Mouse (Mus musculus) thymus, adult 2 months (tissue): Measurements from ENCODE around the gene Gm11983.

Source experiments
- CTCF ChIP-seq: fragments of 200-500 bp; IDR thresholded peaks from 2 replicates; pipeline ENCODE4 v1.5.1; 2012; ENCODE audit warnings: mild to moderate bottlenecking, control low read depth, low read length, moderate library complexity, borderline replicate concordance; ENCODE audit not compliant: control insufficient read depth, poor library complexity, insufficient read depth; ENCODE audit errors: extremely low read depth
- POLR2A ChIP-seq: fragments of 200-500 bp; IDR thresholded peaks from 2 replicates; pipeline ENCODE4 v1.6.1; 2012; ENCODE audit warnings: mild to moderate bottlenecking, low read length, control low read depth, moderate library complexity; ENCODE audit not compliant: control insufficient read depth, poor library complexity, insufficient read depth; ENCODE audit errors: extremely low read depth

DNA sequence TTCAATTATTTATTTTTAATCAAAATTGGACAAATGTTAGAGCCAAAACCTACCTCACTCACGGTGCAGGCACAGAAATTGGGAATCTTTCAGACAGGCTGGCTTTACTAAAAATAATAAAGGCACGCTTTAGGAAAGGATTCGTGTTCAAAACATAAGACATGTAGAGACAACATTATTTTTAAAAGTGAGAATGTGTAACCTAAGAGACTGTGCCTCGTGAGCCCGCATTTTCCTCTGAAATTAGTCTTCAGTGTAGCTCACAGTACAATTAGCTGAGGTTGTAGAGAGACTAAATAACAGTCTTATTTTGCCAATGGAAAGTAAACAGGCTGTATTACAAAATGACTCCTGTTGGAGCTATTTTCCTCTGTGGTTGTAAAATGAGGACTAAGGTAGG lies 4.7 kb upstream of the Gm11983 start:
- TF ChIP-seq POLR2A (no peak), CTCF (no peak)
